Mouse (Mus musculus): Measurements from ENCODE around the gene Stam. TPM values are rescaled to one million over a fixed set of nuclear protein-coding genes. Genes with fewer than 3 reads are reported as not detected.

Stam gene
- polyA plus RNA-seq, 1 experiment from 2014 or later, result 38.6 TPM

DNA sequence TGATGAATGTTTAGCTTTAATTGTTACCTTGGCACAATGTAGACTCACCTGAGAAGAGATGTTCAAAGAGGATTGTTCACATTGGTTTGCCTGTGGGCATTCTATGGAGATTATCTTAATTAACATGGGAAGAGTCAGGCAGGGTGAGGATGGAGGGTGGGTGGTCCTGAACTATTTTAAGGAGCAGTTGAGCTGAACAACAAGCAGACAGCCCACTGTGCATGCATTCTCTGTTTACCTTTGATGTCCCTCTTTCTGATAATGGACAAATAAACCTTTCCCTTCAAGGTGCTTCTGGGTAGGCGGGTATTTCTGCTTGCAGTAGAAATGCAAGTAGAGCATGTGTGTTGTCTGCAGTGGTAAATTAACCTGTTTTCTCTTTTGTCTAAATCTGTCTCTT lies 30.0 kb downstream of the Stam start:
- ATAC-seq (replicated peaks; ENCODE audit: low FRiP score, low read depth), result no peak

GRCm38 (mm10) chr2:14107673-14108072 lies 33.8 kb downstream of the Stam start:
- no peak overlapping the region for H3K27ac ChIP-seq
- H3K36me3 ChIP-seq (ENCODE audit: insufficient read depth, low read length), result no peaks in the 10 kb centered on the region
- H3K27me3 ChIP-seq (ENCODE audit: insufficient read depth, low read length), result no peaks in the 10 kb centered on the region
- H3K4me2 ChIP-seq (ENCODE audit: low read length), result no peak overlapping the region
- no peak for TF ChIP-seq CTCF (IDR thresholded peaks at IDR 0.05; ENCODE audit: low read depth)
- DNase-seq (ENCODE audit: low spot score) (no peak), ATAC-seq (replicated peaks; ENCODE audit: low FRiP score, low read depth) (no peak)
- H3K9ac ChIP-seq (ENCODE audit: low read depth, low read length), result no peak overlapping the region
- no peaks in the 10 kb centered on the region for H3K9me3 ChIP-seq (replicated peaks; ENCODE audit: low read length)
- 50% methylated on average over 3 of the region's 3 CpGs for WGBS
- H3K4me3 ChIP-seq (replicated peaks; ENCODE audit: low read depth, low read length), result no peak overlapping the region
- H3K4me1 ChIP-seq (replicated peaks; ENCODE audit: insufficient read depth, low read length), result no peaks in the 10 kb centered on the region

More for the DNA sequence above, 30.0 kb downstream of the Stam start:
- Histone ChIP-seq H3K4me1 (replicated peaks; ENCODE audit: insufficient read depth, low read length) (no peaks in the 10 kb centered on the region), H3K27me3 (ENCODE audit: insufficient read depth, low read length) (no peaks in the 10 kb centered on the region), H3K27ac (no peak overlapping the region), H3K4me3 (replicated peaks; ENCODE audit: low read depth, low read length) (no peak overlapping the region), H3K9ac (ENCODE audit: low read depth, low read length) (no peak overlapping the region), H3K4me2 (ENCODE audit: low read length) (no peak overlapping the region), H3K9me3 (replicated peaks; ENCODE audit: low read length) (no peaks in the 10 kb centered on the region), H3K36me3 (ENCODE audit: insufficient read depth, low read length) (no peaks in the 10 kb centered on the region)
- TF ChIP-seq CTCF (IDR thresholded peaks at IDR 0.05; ENCODE audit: low read depth), result no peak
- 93% methylated on average over 1 of the region's 1 CpGs for WGBS
- no peak for DNase-seq (ENCODE audit: low spot score)

GRCm38 (mm10) chr2:14126387-14126786 lies 52.5 kb downstream of the Stam start:
- Histone ChIP-seq H3K27me3 (ENCODE audit: insufficient read depth, low read length) (no peaks in the 10 kb centered on the region), H3K27ac (no peak overlapping the region), H3K4me2 (ENCODE audit: low read length) (no peak overlapping the region), H3K36me3 (ENCODE audit: insufficient read depth, low read length) (0 out of 2 replicates have a peak, but pooled peaks cover 8% of the 10 kb centered on the region), H3K9ac (ENCODE audit: low read depth, low read length) (no peak overlapping the region), H3K9me3 (replicated peaks; ENCODE audit: low read length) (no peaks in the 10 kb centered on the region), H3K4me3 (replicated peaks; ENCODE audit: low read depth, low read length) (no peak overlapping the region), H3K4me1 (replicated peaks; ENCODE audit: insufficient read depth, low read length) (no peaks in the 10 kb centered on the region)
- WGBS, result 77% methylated on average over 6 of the region's 6 CpGs
- DNase-seq (ENCODE audit: low spot score) (no peak), ATAC-seq (replicated peaks; ENCODE audit: low FRiP score, low read depth) (no peak)
- no peak for TF ChIP-seq CTCF (IDR thresholded peaks at IDR 0.05; ENCODE audit: low read depth)

- no peak for TF ChIP-seq CTCF (IDR thresholded peaks at IDR 0.05; ENCODE audit: low read depth)
- H3K36me3 ChIP-seq (ENCODE audit: insufficient read depth, low read length), result peaks cover 8% of the 10 kb centered on the region; the same call in 1 of the 2 replicates
- no peaks in the 10 kb centered on the region for H3K9me3 ChIP-seq (replicated peaks; ENCODE audit: low read length)
- DNase-seq (ENCODE audit: low spot score), result no peak
- H3K4me3 ChIP-seq (replicated peaks; ENCODE audit: low read depth, low read length), result no peak overlapping the region
- no peak overlapping the region for H3K9ac ChIP-seq (ENCODE audit: low read depth, low read length)
- no peaks in the 10 kb centered on the region for H3K27me3 ChIP-seq (ENCODE audit: insufficient read depth, low read length)
- no peak for ATAC-seq (replicated peaks; ENCODE audit: low FRiP score, low read depth)
- H3K4me2 ChIP-seq (ENCODE audit: low read length), result no peak overlapping the region
- H3K27ac ChIP-seq, result no peak overlapping the region
- WGBS, result 73% methylated on average over 3 of the region's 3 CpGs
- H3K4me1 ChIP-seq (replicated peaks; ENCODE audit: insufficient read depth, low read length), result no peaks in the 10 kb centered on the region
Observed at GRCm38 (mm10) chr2:14127629-14128028, 53.7 kb downstream of the Stam start.

GRCm38 (mm10) chr2:14130641-14131339 lies 56.9 kb downstream of the Stam start:
- Histone ChIP-seq H3K4me3 (replicated peaks; ENCODE audit: low read depth, low read length) (no peak overlapping the region), H3K27me3 (ENCODE audit: insufficient read depth, low read length) (no peaks in the 10 kb centered on the region), H3K27ac (no peak overlapping the region), H3K4me2 (ENCODE audit: low read length) (no peak overlapping the region), H3K36me3 (ENCODE audit: insufficient read depth, low read length) (peaks cover 5% of the 10 kb centered on the region; the same call in 1 of the 2 replicates), H3K4me1 (replicated peaks; ENCODE audit: insufficient read depth, low read length) (no peaks in the 10 kb centered on the region), H3K9ac (ENCODE audit: low read depth, low read length) (no peak overlapping the region), H3K9me3 (replicated peaks; ENCODE audit: low read length) (no peaks in the 10 kb centered on the region)
- ATAC-seq (replicated peaks; ENCODE audit: low FRiP score, low read depth) (no peak), DNase-seq (ENCODE audit: low spot score) (peak; percentile 9)
- TF ChIP-seq CTCF (IDR thresholded peaks at IDR 0.05; ENCODE audit: low read depth), result no peak
- 51% methylated on average over 12 of the region's 12 CpGs for WGBS

DNA sequence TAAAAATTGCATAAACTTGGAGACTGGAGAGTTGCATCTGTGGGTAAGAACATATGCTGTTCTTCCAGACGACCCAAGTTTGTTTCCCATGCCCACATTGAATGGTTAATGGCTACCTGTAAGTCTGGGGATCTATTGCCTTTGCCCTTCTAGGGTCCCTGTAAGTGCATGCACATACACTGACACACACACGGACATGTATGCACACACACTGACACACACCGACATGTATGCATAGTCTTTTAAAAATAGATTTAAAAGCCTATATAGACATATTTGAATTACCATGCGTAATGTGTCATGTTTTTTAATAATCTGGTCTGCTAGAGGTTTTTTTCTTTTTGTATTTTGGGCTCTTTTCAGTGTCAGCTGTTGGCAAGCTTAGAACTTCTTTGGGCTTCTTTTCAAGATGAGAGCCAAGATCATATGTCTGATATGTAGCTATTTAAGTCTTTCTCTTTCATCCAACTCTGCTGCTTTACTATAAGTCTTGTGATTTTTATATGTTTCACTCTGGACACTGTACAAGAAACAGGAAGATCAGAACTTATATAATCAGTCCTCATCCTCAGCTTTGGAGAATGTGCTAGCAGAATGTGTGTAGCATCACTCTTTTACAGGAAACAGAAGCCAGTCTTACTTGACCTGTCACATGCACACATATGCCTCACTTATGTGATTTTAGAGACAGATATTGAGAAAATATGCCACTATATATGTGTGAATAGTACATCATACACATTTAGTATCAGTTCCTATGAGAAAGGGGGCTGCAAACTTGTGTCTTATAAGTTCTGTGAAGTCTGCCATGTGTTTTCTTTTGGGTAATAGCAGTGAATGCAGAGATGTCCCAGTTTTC lies 58.8 kb downstream of the Stam start:
- no peak overlapping the region for H3K27ac ChIP-seq
- H3K9me3 ChIP-seq (replicated peaks; ENCODE audit: low read length), result no peaks in the 10 kb centered on the region
- no peak overlapping the region for H3K4me3 ChIP-seq (replicated peaks; ENCODE audit: low read depth, low read length)
- H3K4me2 ChIP-seq (ENCODE audit: low read length), result no peak overlapping the region
- 86% methylated on average over 4 of the region's 4 CpGs for WGBS
- no peak for DNase-seq (ENCODE audit: low spot score)
- no peaks in the 10 kb centered on the region for H3K4me1 ChIP-seq (replicated peaks; ENCODE audit: insufficient read depth, low read length)
- ATAC-seq (replicated peaks; ENCODE audit: low FRiP score, low read depth), result no peak
- H3K27me3 ChIP-seq (ENCODE audit: insufficient read depth, low read length), result no peaks in the 10 kb centered on the region
- H3K9ac ChIP-seq (ENCODE audit: low read depth, low read length), result no peak overlapping the region
- TF ChIP-seq CTCF (IDR thresholded peaks at IDR 0.05; ENCODE audit: low read depth), result no peak
- H3K36me3 ChIP-seq (ENCODE audit: insufficient read depth, low read length), result peaks cover 5% of the 10 kb centered on the region; the same call in 1 of the 2 replicates

Data from kidney, postnatal 0 days (tissue).